Mouse (Mus musculus) forebrain, embryonic 15.5 days (tissue): ENCODE measurements around the gene Morc4. TPM values are rescaled to one million over a fixed set of nuclear protein-coding genes. Genes with fewer than 3 reads are reported as not detected.
A peak's percentile ranks its signal among the peaks of the same experiment; 100 is the strongest.

Experiments
- ATAC-seq: fragments of 200-750 bp; cut with Nextera tagmentation; replicated peaks from 2 replicates; pipeline ENCODE4 v1.8.0; 2017; ENCODE audit warnings: mild to moderate bottlenecking, moderate TSS enrichment, moderate library complexity
- H3K27ac ChIP-seq: fragments of 300-500 bp; sonication (generic); replicated peaks from 2 replicates; pipeline ENCODE4 v1.5.1; 2015; ENCODE audit warnings: mild to moderate bottlenecking, inconsistent platforms
- H3K27me3 ChIP-seq: fragments of 300-500 bp; sonication (generic); 2 replicates; pipeline ENCODE4 v1.6.1; 2015; ENCODE audit warnings: inconsistent platforms
- H3K36me3 ChIP-seq: fragments of 300-500 bp; sonication (generic); 2 replicates; pipeline ENCODE4 v1.6.1; 2015; ENCODE audit warnings: mild to moderate bottlenecking, inconsistent platforms
- H3K4me1 ChIP-seq: fragments of 300-500 bp; sonication (generic); 2 replicates; pipeline ENCODE4 v1.6.1; 2015; ENCODE audit warnings: inconsistent platforms
- H3K4me2 ChIP-seq: fragments of 300-500 bp; sonication (generic); replicated peaks from 2 replicates; pipeline ENCODE4 v1.6.1; 2015; ENCODE audit warnings: mild to moderate bottlenecking, inconsistent platforms
- H3K4me3 ChIP-seq: fragments of 300-500 bp; sonication (generic); 2 replicates; pipeline ENCODE4 v1.5.1; 2015; ENCODE audit warnings: mild to moderate bottlenecking, inconsistent platforms
- H3K9ac ChIP-seq: fragments of 300-500 bp; sonication (generic); replicated peaks from 2 replicates; pipeline ENCODE4 v1.6.1; 2015; ENCODE audit warnings: mild to moderate bottlenecking, inconsistent platforms
- H3K9me3 ChIP-seq: fragments of 300-500 bp; sonication (generic); 2 replicates; pipeline ENCODE4 v1.6.1; 2016; ENCODE audit warnings: inconsistent platforms
- WGBS: fragments of 180-500 bp; shearing (Covaris S2); methylation state at CpG from one replicate; pipeline ENCODE4 v1.1.7; 2015; ENCODE audit warnings: mixed read lengths; 5-methylcytosine and 5-hydroxymethylcytosine counted together
- polyA plus RNA-seq: library from polyadenylated mRNA; unstranded; fragments of >200 nt; fragmentation: Nextera tagmentation; extraction: Ambion mirVana; gene quantifications from 2 replicates; pipeline ENCODE4 v1.2.1, GENCODE M21; 2015

Gene Morc4
- polyA plus RNA-seq, 1 experiment from 2014 or later: 2.5 TPM

DNA sequence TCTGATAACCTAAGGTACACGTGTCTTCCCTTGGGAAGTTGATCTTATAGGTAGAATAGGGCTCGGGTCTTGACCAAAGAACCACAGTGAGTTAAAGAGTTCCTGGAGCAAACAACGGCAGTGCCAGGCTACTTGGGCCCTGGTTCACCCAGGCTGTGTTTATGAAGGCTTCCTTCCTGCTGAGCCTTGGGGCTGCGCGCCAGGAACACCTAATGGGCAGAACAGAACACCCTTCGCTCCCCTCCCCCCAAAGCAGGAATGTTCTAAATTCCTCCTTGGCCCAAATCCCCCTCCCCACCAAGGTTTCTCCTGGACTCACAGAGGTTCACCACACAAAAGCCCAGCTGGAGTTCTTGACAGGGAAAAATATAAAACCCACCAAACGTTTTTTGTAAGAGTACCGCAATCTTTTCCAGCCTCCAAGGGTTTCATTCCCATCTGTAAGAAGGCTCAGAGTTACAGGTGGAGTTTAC, 71.0 kb downstream of the Morc4 start, which contains the start of gene Cldn2:
Gene Cldn2, plus strand, starts transcription at position 423 of the 473 bp plus-strand sequence.
- Histone ChIP-seq H3K9ac (no peak within 1 kb of the TSS), H3K27me3 (no peaks in the 10 kb centered on the region), H3K36me3 (no peaks in the 10 kb centered on the region), H3K4me3 (no peak within 1 kb of the TSS), H3K4me1 (no peaks in the 10 kb centered on the region), H3K9me3 (no peaks in the 10 kb centered on the region), H3K27ac (no peak within 1 kb of the TSS), H3K4me2 (no peak within 1 kb of the TSS)
- WGBS: 65% methylated on average over 8 of the region's 8 CpGs
- no peak for ATAC-seq

DNA sequence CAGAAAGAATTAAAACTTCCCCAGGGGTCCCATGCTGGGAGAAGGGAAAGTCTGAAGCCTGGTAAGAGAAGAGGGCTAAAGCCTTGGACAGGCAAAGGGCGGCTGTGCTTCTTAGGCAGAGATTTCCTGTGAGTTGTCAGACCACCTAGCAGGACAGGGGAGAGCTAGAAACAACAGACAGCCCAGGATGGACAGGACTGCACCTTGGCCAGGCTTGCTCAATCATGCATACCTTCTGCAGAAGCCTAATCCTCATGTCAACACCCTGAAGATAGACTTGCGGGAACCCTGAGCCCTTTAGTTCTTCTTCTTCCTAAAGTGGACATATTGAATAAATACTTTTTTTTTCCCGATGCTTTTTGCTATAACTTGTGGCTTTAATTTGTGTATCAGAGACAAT, 71.5 kb downstream of the Morc4 start:
- Histone ChIP-seq H3K4me2 (no peak overlapping the region), H3K36me3 (no peaks in the 10 kb centered on the region), H3K9me3 (no peaks in the 10 kb centered on the region), H3K4me1 (no peaks in the 10 kb centered on the region), H3K9ac (no peak overlapping the region), H3K27ac (no peak overlapping the region), H3K27me3 (no peaks in the 10 kb centered on the region), H3K4me3 (no peak overlapping the region)
- no peak for ATAC-seq
- WGBS: 83% methylated on average over 3 of the region's 3 CpGs

DNA sequence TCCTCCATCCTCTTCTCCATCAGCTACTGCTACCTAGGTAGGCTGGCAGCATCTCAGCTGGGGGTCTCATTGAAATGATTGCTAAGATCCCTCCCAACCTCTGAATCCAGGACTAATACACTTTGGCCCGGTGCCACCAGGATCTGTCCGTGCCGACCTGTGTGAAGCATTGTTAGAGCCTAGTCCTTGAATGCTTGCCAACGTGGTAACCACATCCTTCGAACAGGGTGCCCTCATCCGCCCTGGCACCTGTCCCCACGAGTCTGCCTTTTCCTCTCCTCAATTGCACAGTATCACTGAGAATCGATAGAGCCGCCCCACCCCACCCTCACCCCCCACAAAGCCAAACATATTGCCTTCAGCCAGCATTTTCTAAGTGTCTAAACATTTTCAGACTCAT, 73.6 kb downstream of the Morc4 start:
- no peaks in the 10 kb centered on the region for H3K4me1 ChIP-seq

DNA sequence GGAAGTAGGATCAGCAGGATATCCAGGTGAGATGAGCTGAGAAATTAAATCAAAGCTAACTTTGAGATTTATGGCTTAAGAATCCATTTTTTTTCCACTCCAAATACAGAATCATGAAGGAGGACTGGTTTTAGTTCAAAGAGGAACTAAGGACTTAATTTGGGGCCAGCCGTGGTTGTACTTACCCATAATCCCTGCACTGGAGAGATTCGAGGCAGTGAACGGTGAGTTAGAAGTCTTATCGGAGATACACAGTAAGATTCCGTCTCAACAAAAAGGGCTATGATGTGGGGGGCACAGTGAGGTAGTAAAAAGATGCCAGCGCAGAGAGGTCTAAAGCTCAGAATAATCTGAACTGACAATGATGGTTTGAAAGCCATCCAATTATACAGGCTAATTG, 75.4 kb downstream of the Morc4 start:
- H3K4me3 ChIP-seq: no peak overlapping the region
- no peaks in the 10 kb centered on the region for H3K36me3 ChIP-seq
- whole genome bisulfite sequencing: 65% methylated on average over 6 of the region's 6 CpGs
- no peak overlapping the region for H3K9ac ChIP-seq
- H3K4me1 ChIP-seq: no peaks in the 10 kb centered on the region
- H3K27me3 ChIP-seq: no peaks in the 10 kb centered on the region
- no peak overlapping the region for H3K27ac ChIP-seq
- no peak overlapping the region for H3K4me2 ChIP-seq
- no peaks in the 10 kb centered on the region for H3K9me3 ChIP-seq
- no peak for ATAC-seq

More for the DNA sequence above, 73.6 kb downstream of the Morc4 start:
- H3K9me3 ChIP-seq: no peaks in the 10 kb centered on the region
- 70% methylated on average over 9 of the region's 9 CpGs for WGBS
- H3K4me3 ChIP-seq: no peak overlapping the region
- no peak overlapping the region for H3K4me2 ChIP-seq
- H3K9ac ChIP-seq: no peak overlapping the region
- H3K36me3 ChIP-seq: no peaks in the 10 kb centered on the region
- ATAC-seq: no peak
- H3K27ac ChIP-seq: no peak overlapping the region
- H3K27me3 ChIP-seq: no peaks in the 10 kb centered on the region

DNA sequence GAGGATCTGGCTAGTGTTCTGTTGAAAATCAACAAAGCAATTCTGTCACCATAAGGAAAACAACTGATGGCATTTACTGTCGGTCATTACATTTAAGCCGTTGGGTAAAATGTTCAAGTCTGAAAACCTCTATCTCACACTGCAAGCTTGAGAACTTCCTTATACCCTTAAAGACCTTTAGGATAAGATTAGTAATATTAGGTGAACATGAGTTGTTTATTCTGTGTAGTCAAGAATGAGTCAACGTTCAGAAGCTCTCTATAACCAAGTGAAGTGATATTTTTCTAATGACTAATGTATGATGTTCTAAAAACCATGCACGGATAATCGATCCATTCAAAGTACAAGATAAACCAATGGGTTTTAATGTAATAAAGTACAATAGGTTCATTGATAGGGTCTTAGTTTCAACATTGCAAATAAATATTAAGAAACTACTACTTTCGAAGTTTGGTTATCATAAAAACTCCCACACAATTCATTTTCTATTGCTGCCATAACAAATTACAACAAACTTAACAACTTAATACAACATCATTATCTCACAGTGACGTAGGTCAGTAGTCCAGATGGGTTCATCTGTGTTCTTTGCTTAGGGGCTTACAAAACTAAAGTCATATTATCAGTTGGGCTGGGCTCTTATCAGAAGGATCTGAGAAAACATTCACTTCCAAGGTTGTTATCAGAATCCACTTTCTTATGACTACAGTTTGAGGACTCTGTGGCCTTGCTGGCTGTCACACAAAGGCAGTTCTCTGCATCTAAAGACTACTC, 77.2 kb downstream of the Morc4 start:
- H3K9me3 ChIP-seq: no peaks in the 10 kb centered on the region
- no peak overlapping the region for H3K9ac ChIP-seq
- no peak overlapping the region for H3K4me2 ChIP-seq
- 88% methylated on average over 7 of the region's 7 CpGs for WGBS
- H3K4me3 ChIP-seq: no peak overlapping the region
- H3K36me3 ChIP-seq: no peaks in the 10 kb centered on the region
- H3K27me3 ChIP-seq: no peaks in the 10 kb centered on the region
- H3K27ac ChIP-seq: no peak overlapping the region
- H3K4me1 ChIP-seq: no peaks in the 10 kb centered on the region
- ATAC-seq: no peak

DNA sequence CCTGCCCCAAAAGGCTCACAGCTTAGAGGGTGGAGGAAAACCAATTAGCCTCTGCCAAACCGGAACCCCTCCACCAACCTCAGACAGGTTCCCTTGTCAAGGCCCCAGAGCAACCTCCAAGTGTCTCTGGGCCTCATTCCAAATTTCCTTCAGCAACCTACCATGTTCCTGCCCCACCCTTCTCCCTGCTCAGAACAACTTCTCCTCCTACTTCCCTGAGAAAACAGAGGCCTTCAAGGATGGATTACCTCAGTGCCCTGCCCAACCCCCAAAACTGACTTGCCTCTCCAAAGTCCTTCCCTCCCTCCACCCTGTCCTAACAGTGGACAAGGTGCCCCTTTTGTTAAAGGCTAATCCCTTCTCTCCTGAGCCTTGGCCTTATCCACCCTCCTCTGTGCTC, 85.7 kb downstream of the Morc4 start:
- Histone ChIP-seq H3K36me3 (no peaks in the 10 kb centered on the region), H3K4me2 (no peak overlapping the region), H3K4me3 (no peak overlapping the region), H3K27ac (no peak overlapping the region), H3K9me3 (no peaks in the 10 kb centered on the region), H3K4me1 (no peaks in the 10 kb centered on the region), H3K27me3 (no peaks in the 10 kb centered on the region), H3K9ac (no peak overlapping the region)
- WGBS: 39% methylated on average over 1 of the region's 1 CpGs
- ATAC-seq: no peak

DNA sequence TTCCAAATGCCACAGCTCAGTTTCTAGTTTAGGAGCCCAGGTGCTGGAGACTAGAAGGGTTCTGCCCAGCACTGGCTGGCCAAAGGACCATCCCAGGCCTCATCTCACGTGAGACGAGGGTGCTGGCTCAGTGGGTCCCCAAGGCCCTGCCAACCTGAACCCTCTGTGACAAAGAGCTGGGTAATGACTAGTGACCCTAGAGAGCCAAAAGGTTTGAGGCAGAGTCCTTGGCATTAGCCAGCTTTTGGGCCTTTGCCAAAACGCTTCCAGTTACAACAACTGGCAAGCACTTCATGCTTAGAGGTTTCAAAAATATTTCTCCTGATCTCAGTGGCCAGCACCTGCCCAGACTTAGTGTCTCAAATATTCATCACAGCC, 88.4 kb downstream of the Morc4 start:
- no peaks in the 10 kb centered on the region for H3K27me3 ChIP-seq
- no peak overlapping the region for H3K27ac ChIP-seq
- ATAC-seq: peak; percentile 19; the same call in 1 of the 2 replicates
- H3K9me3 ChIP-seq: no peaks in the 10 kb centered on the region
- no peak overlapping the region for H3K4me2 ChIP-seq
- no peak overlapping the region for H3K4me3 ChIP-seq
- H3K4me1 ChIP-seq: no peaks in the 10 kb centered on the region
- 40% methylated on average over 3 of the region's 3 CpGs for WGBS
- no peaks in the 10 kb centered on the region for H3K36me3 ChIP-seq
- no peak overlapping the region for H3K9ac ChIP-seq

DNA sequence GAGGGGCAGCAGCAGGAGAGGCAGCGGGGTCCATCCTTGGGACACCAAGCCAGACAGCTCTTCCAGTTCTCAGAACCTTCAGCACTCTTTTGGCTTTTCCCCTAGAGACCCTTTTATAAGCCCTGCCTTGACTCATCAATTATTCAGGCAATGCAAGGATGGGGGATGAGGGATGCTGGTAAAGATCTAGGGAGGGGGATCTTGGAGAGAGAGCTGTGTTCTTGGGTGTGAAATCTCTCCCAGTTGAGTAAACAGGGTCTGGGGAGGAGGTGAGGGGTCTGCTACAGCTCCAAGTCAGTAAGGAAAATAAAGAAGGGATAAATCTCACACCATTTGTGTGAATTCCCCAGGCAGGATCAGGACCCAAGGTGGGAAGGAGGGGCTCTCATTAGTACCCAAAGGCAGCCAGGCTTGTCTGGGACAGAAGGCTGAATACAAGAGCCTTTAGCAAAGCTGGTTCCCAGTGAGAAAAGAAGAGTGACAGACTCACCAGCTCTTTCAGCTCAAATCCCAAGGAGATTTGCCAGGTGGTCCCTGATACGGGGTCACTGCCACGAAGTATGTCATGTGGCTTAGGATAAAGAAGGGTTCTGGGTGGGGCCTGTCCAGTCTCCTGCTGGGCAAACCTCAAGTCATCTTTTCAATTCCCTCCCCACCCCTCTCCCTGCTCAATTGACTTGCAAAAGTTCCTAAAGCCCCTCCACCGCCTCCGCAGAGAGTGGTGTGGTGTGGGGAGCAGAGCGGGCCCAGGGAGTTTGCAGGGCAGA, 89.0 kb downstream of the Morc4 start, which contains the start of gene Ripply1:
Gene Ripply1, minus strand, starts transcription at position 76 of the 767 bp plus-strand sequence.
- Histone ChIP-seq H3K27ac (no peak within 1 kb of the TSS), H3K36me3 (no peaks in the 10 kb centered on the region), H3K4me2 (no peak within 1 kb of the TSS), H3K4me3 (no peak within 1 kb of the TSS), H3K27me3 (no peaks in the 10 kb centered on the region), H3K4me1 (no peaks in the 10 kb centered on the region), H3K9ac (no peak within 1 kb of the TSS), H3K9me3 (no peaks in the 10 kb centered on the region)
- 30% methylated on average over 6 of the region's 6 CpGs for WGBS
- ATAC-seq: peak; percentile 63; the same call in 1 of the 2 replicates

DNA sequence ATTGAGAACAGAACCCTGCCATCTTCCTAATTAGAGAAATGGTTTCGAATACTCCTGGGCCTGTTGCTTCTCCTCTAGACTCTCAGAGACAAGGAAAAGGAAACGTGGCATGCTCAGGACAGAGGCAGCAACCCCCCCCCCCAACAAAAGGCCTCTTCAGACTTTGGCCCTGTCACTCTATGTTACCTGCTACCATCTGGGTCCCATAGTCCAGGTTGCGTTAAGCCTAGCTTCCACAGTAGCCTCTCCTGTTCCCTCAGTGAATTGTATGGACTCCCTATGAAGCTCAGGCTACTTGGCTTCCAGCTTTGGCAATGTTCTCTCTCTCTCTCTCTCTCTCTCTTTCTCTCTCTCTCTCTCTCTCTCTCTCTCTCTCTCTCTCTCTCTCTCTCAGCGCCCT, 89.9 kb downstream of the Morc4 start:
- H3K27me3 ChIP-seq: no peaks in the 10 kb centered on the region
- H3K4me1 ChIP-seq: no peaks in the 10 kb centered on the region
- H3K9me3 ChIP-seq: no peaks in the 10 kb centered on the region
- H3K9ac ChIP-seq: no peak overlapping the region
- WGBS: 84% methylated on average over 4 of the region's 4 CpGs
- no peaks in the 10 kb centered on the region for H3K36me3 ChIP-seq
- H3K4me3 ChIP-seq: no peak overlapping the region
- H3K4me2 ChIP-seq: no peak overlapping the region
- H3K27ac ChIP-seq: no peak overlapping the region
- no peak for ATAC-seq

DNA sequence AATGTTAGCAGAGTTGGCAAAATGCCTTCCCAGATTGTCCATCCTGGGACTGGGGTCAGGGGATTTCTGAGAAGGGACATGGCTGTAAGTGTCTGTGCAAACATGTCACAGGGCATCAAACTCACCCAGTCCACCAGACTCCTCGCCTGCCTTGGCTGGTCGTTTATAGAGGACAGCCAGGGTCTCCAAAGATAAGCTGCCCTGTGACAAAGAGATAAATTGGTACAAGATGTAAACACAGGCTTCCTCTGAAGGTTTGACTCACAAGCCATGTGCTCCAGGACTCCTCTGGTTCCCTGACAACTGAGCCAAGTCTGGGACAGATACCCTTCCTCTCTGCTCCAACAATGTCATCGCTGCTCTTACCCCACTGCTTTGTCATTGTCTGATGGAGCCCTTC, 90.5 kb downstream of the Morc4 start:
- H3K4me1 ChIP-seq: no peaks in the 10 kb centered on the region
- no peak overlapping the region for H3K27ac ChIP-seq
- H3K4me2 ChIP-seq: no peak overlapping the region
- H3K9ac ChIP-seq: no peak overlapping the region
- no peak for ATAC-seq
- no peaks in the 10 kb centered on the region for H3K27me3 ChIP-seq
- no peaks in the 10 kb centered on the region for H3K9me3 ChIP-seq
- no peak overlapping the region for H3K4me3 ChIP-seq
- 76% methylated on average over 3 of the region's 3 CpGs for WGBS
- no peaks in the 10 kb centered on the region for H3K36me3 ChIP-seq

DNA sequence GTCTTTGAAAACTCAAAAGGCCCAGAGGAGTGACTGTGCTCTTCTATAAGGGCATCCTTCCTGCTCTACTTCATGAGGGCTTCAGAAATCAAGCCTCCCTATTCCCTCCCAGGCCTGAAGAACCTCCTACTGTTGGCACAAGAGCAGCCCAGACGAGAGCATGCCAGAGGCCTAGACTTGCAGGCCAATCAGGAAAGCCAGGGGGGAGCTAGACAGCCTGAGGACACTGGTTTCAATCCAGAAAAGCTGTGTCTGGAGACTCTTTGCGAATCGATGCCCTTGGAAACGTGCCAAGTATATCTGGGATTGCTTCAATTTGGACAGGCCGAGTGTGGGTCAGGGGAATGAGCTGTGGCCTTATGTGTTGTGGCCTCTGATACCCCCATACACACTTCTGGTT, 92.1 kb downstream of the Morc4 start:
- Histone ChIP-seq H3K4me3 (no peak overlapping the region), H3K4me1 (no peaks in the 10 kb centered on the region), H3K27me3 (no peaks in the 10 kb centered on the region), H3K9me3 (no peaks in the 10 kb centered on the region), H3K27ac (no peak overlapping the region), H3K9ac (no peak overlapping the region), H3K4me2 (no peak overlapping the region), H3K36me3 (no peaks in the 10 kb centered on the region)
- 89% methylated on average over 5 of the region's 5 CpGs for WGBS
- ATAC-seq: no peak

DNA sequence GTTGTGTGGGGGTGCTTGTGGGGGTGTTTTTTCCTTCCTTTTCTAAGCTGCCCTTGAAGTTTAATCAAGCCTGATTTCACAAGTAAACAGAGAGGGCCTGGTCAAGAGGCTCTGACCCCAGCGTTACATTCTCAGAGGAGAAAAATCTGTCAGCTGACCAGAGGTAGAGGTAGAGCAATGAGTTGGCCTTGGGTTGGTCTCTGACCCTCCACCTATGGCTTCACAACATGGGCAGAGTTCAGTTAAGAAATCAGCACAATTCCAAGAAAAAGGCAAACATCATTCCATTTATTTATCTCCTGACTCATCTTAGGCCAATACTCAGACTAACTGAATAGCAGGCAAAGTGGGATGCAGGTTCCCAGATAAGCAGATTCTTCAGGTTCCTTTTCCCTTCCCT, 92.6 kb downstream of the Morc4 start:
- no peak overlapping the region for H3K27ac ChIP-seq
- no peak for ATAC-seq
- no peaks in the 10 kb centered on the region for H3K4me1 ChIP-seq
- no peaks in the 10 kb centered on the region for H3K36me3 ChIP-seq
- H3K4me3 ChIP-seq: no peak overlapping the region
- no peaks in the 10 kb centered on the region for H3K27me3 ChIP-seq
- 75% methylated on average over 1 of the region's 1 CpGs for WGBS
- no peaks in the 10 kb centered on the region for H3K9me3 ChIP-seq
- no peak overlapping the region for H3K9ac ChIP-seq
- H3K4me2 ChIP-seq: no peak overlapping the region
